Mouse (Mus musculus): ENCODE results near the gene Arfgap3. TPM values are rescaled to one million over a fixed set of nuclear protein-coding genes. Genes with fewer than 3 reads are reported as not detected.

Gene Arfgap3
- polyA plus RNA-seq, 1 experiment = 74.4 TPM

- DNase-seq (ENCODE audit: low read depth, low spot score) = no peak
These were observed 92.1 kb downstream of the Arfgap3 start for GRCm38 (mm10) chr15:83257906-83258305.

GRCm38 (mm10) chr15:83256491-83256890, 93.6 kb downstream of the Arfgap3 start:
- no peak for DNase-seq (ENCODE audit: low read depth, low spot score)
- 89% methylated on average over 4 of the region's 4 CpGs for WGBS

More at GRCm38 (mm10) chr15:83257906-83258305, 92.1 kb downstream of the Arfgap3 start:
- 37% methylated on average over 13 of the region's 13 CpGs for WGBS

DNA sequence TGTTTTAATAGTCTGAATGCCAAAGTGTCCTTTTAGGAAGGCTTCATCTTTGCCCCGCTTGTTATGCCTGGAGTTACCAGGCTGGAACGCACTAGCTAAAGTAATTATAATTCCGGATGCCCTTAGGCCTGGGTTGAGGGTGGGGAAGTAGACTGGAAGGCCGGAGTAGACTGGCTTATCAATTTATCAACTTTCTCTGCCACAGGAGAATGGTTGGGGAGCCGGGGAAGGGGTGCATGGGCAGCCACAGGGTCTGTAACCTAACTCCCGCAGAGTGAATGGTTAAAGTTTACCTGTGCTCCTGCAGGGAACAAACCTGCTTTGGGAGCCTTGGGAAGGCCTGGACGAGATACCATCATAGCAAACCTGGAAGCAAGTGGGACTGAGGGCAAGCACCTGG, 94.1 kb downstream of the Arfgap3 start:
- 95% methylated on average over 7 of the region's 7 CpGs for WGBS
- DNase-seq (ENCODE audit: low read depth, low spot score) = no peak

DNA sequence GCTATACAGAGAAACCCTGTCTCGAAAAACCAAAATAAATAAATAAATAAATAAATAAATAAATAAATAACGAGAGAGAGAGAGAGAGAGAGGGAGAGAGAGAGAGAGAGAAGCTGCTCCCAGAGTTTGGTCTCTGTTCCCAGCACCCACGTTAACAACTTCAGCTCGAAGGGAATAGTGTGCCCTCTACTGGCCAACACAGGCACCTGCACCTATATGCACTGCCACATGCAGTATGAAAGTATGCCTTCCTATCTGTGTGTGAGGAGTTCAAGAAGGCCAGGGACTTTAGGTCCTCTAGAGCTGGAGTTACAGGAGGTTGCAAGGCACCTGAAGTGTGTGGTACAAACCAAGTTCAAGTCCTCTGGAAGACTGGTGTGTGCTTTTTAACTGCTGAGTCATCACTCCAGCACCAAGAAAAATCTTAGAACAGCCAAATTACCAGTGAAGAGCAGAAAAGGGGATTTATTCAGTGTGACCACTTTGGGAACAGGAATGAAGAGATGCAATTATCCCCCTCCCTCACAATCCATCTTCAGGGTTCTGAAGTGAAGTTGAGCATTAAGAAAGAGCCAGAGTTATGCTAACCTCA, 94.8 kb downstream of the Arfgap3 start:
- WGBS = 98% methylated on average over 4 of the region's 4 CpGs
- DNase-seq (ENCODE audit: low read depth, low spot score) = no peak

DNA sequence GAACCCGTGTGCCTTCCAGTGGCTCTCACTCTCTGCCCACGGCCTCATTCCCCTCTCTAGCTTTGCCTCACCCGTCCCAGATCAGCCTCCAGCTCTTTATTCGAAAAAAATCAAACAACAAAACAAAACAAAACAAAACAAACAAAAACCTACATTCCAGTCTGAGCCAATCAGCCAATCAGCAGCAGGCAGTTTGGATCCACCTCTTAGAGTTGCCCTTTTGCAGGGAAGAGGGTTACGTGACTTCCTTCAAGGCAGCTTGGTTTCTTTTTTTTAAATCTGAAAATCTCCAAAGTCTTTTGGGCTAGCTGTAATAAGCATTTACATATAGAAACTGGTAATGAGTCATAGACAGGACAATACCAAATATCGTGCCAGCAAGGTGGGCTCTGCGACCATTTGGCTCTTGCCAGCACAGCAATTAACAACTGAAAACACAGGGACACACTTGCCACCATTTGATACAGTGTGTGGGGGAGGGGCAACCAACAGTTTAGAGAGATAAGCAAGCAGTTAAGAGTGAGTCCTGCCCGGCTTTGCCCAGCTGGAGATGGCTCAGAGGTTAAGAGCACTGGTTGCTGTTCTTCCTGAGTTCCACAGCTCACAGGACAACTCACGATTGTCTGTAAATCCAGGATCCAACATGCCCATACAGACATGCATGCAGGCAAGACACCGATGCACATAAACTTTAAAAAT, 95.5 kb downstream of the Arfgap3 start:
- WGBS = 75% methylated on average over 10 of the region's 10 CpGs
- no peak for DNase-seq (ENCODE audit: low read depth, low spot score)

- WGBS = 40% methylated on average over 14 of the region's 14 CpGs
These were observed 98.0 kb downstream of the Arfgap3 start for GRCm38 (mm10) chr15:83252060-83252459.

GRCm38 (mm10) chr15:83251176-83252004, 98.7 kb downstream of the Arfgap3 start, which contains the start of gene A4galt:
Gene A4galt, minus strand, starts transcription at chr15:83251774.
- WGBS = 2% methylated on average over 66 of the region's 66 CpGs
- DNase-seq (ENCODE audit: low read depth, low spot score) = no peak

More at GRCm38 (mm10) chr15:83252060-83252459, 98.0 kb downstream of the Arfgap3 start:
- no peak for DNase-seq (ENCODE audit: low read depth, low spot score)

- WGBS = 3% methylated on average over 20 of the region's 20 CpGs
- DNase-seq (ENCODE audit: low read depth, low spot score) = no peak
These were observed 99.3 kb downstream of the Arfgap3 start for GRCm38 (mm10) chr15:83250651-83251175.

Other genes starting within 250 kb of the Arfgap3 start
- 109 and 111 TPM in 2 replicates for gene Rrp7a, start 227.4 kb downstream of the Arfgap3 start, polyA plus RNA-seq (2012; rRNA removed)
- gene Poldip3, start 200.9 kb downstream of the Arfgap3 start, polyA plus RNA-seq (2012; rRNA removed) = 55.8 and 68.6 TPM in 2 replicates
- 101 and 218 TPM in 2 replicates for gene Cyb5r3, start 177.7 kb downstream of the Arfgap3 start, polyA plus RNA-seq (2012; rRNA removed)
- gene A4galt, start 98.5 kb downstream of the Arfgap3 start, polyA plus RNA-seq (2012; rRNA removed) = 20.7 and 23.0 TPM in 2 replicates
- 52.6 and 77.7 TPM in 2 replicates for gene Pacsin2, start 114.4 kb upstream of the Arfgap3 start, polyA plus RNA-seq (2012; rRNA removed)
- gene Ttll1, start 160.6 kb upstream of the Arfgap3 start, polyA plus RNA-seq (2012; rRNA removed) = 4.3 and 4.4 TPM in 2 replicates
- gene Bik, start 176.6 kb upstream of the Arfgap3 start, polyA plus RNA-seq (2012; rRNA removed) = 3.1 and 6.6 TPM in 2 replicates
- gene Tspo, start 213.3 kb upstream of the Arfgap3 start, polyA plus RNA-seq (2012; rRNA removed) = 166 and 168 TPM in 2 replicates
- gene Mcat, start 213.5 kb upstream of the Arfgap3 start, polyA plus RNA-seq (2012; rRNA removed) = 16.5 and 18.0 TPM in 2 replicates
- 19.8 and 22.2 TPM in 2 replicates for gene Ttll12, start 244.9 kb upstream of the Arfgap3 start, polyA plus RNA-seq (2012; rRNA removed)